Mouse (Mus musculus) megakaryocyte, embryonic 14.5 days (primary cell): Measurements from ENCODE around the gene Micu1.

Experiments used
- FLI1 ChIP-seq: IDR thresholded peaks from 2 replicates; pipeline ENCODE4 v1.6.1; 2012; ENCODE audit warnings: low read length, inconsistent platforms, mixed read lengths
- GATA1 ChIP-seq: IDR thresholded peaks from 3 replicates; pipeline ENCODE4 v1.6.1; 2012; ENCODE audit warnings: mixed read lengths, low read length, inconsistent platforms, borderline replicate concordance

GRCm38 (mm10) chr10:59846416-59846815, 144.1 kb downstream of the Micu1 start:
- no peak for TF ChIP-seq GATA1
- no peak for TF ChIP-seq FLI1
